Mouse (Mus musculus) liver, postnatal 0 days (tissue): Measurements from ENCODE around the gene Fermt2. TPM values are rescaled to one million over a fixed set of nuclear protein-coding genes. Genes with fewer than 3 reads are reported as not detected.
A peak's percentile ranks its signal among the peaks of the same experiment; 100 is the strongest.

Experiments used
- ATAC-seq: fragments of 200-750 bp; cut with Nextera tagmentation; 2 replicates; pipeline ENCODE4 v1.8.0; 2017; ENCODE audit warnings: mild to moderate bottlenecking, moderate library complexity
- DNase-seq: peaks from one replicate; pipeline ENCODE4 v3.0.0-alpha.2; 2016
- H3K27ac ChIP-seq: fragments of 300-500 bp; sonication (generic); 2 replicates; pipeline ENCODE4 v1.5.1; 2014; ENCODE audit warnings: antibody characterized with exemption, moderate library complexity, mild to moderate bottlenecking, low read depth
- H3K27me3 ChIP-seq: fragments of 300-500 bp; sonication (generic); 2 replicates; pipeline ENCODE4 v1.6.1; 2014; ENCODE audit warnings: low read length, control low read depth, mixed read lengths; ENCODE audit not compliant: insufficient read depth
- H3K36me3 ChIP-seq: fragments of 300-500 bp; sonication (generic); replicated peaks from 2 replicates; pipeline ENCODE4 v1.6.1; 2014; ENCODE audit warnings: mild to moderate bottlenecking, control low read depth, low read length, moderate library complexity, mixed read lengths; ENCODE audit not compliant: insufficient read depth
- H3K4me1 ChIP-seq: fragments of 300-500 bp; sonication (generic); 2 replicates; pipeline ENCODE4 v1.6.1; 2014; ENCODE audit warnings: antibody characterized with exemption, mild to moderate bottlenecking, control low read depth; ENCODE audit not compliant: insufficient read depth
- H3K4me2 ChIP-seq: fragments of 300-500 bp; sonication (generic); 2 replicates; pipeline ENCODE4 v1.6.1; 2014; ENCODE audit warnings: low read depth, mild to moderate bottlenecking, low read length, moderate library complexity, mixed read lengths
- H3K4me3 ChIP-seq: fragments of 300-500 bp; sonication (generic); 2 replicates; pipeline ENCODE4 v1.5.1; 2014; ENCODE audit warnings: low read depth, low read length
- H3K9ac ChIP-seq: fragments of 300-500 bp; sonication (generic); replicated peaks from 2 replicates; pipeline ENCODE4 v1.6.1; 2014; ENCODE audit warnings: mild to moderate bottlenecking, moderate library complexity
- H3K9me3 ChIP-seq: fragments of 300-500 bp; sonication (generic); 2 replicates; pipeline ENCODE4 v1.6.1; 2016; ENCODE audit warnings: mild to moderate bottlenecking, control low read depth, low read length, mixed read lengths
- CTCF ChIP-seq: sonication (generic); IDR thresholded peaks from 2 replicates; pipeline ENCODE4 v1.5.1; 2016; ENCODE audit warnings: antibody characterized with exemption, low read depth
- EP300 ChIP-seq: IDR thresholded peaks from 2 replicates; pipeline ENCODE4 v1.6.1; 2016; ENCODE audit warnings: antibody characterized with exemption, low read depth, mild to moderate bottlenecking
- WGBS: fragments of 180-500 bp; shearing (Covaris S2); extraction: QIAGEN DNeasy Blood & Tissue Kit; methylation state at CpG from one replicate; pipeline ENCODE4 v1.1.7; 2014; ENCODE audit not compliant: insufficient replicate concordance; 5-methylcytosine and 5-hydroxymethylcytosine counted together
- polyA plus RNA-seq: library from polyadenylated mRNA; unstranded; fragments of >200 nt; fragmentation: Nextera tagmentation; extraction: Ambion mirVana; gene quantifications from 2 replicates; pipeline ENCODE4 v1.2.1, GENCODE M21; 2015

Gene Fermt2
- polyA plus RNA-seq, 1 experiment from 2014 or later, result 76.8 TPM

- no peak for TF ChIP-seq CTCF
- TF ChIP-seq EP300, result peak; percentile 50
- 0% methylated on average over 1 of the region's 1 CpGs for WGBS
- ATAC-seq, result peak; percentile 29; the same call in 1 of the 2 replicates
Observed at GRCm38 (mm10) chr14:45456502-45456846, 73.4 kb downstream of the Fermt2 start.

GRCm38 (mm10) chr14:45455651-45456501 lies 74.0 kb downstream of the Fermt2 start:
- no peak for TF ChIP-seq CTCF
- no peak for TF ChIP-seq EP300
- no peak for DNase-seq
- Histone ChIP-seq H3K9ac (no peak overlapping the region), H3K4me3 (no peak overlapping the region), H3K4me2 (no peak overlapping the region), H3K9me3 (no peaks in the 10 kb centered on the region), H3K27ac (peak overlapping the region; percentile 59), H3K27me3 (no peaks in the 10 kb centered on the region), H3K36me3 (peaks cover 10% of the 10 kb centered on the region; the same call in 1 of the 2 replicates), H3K4me1 (peaks cover 19% of the 10 kb centered on the region)
- WGBS, result 55% methylated on average over 12 of the region's 12 CpGs
- ATAC-seq, result no peak

More at GRCm38 (mm10) chr14:45456502-45456846, 73.4 kb downstream of the Fermt2 start:
- Histone ChIP-seq H3K4me2 (no peak overlapping the region), H3K4me3 (no peak overlapping the region), H3K4me1 (peaks cover 19% of the 10 kb centered on the region), H3K27ac (peak overlapping the region; percentile 59), H3K9ac (no peak overlapping the region), H3K9me3 (no peaks in the 10 kb centered on the region), H3K27me3 (no peaks in the 10 kb centered on the region), H3K36me3 (peaks cover 13% of the 10 kb centered on the region; the same call in 1 of the 2 replicates)
- DNase-seq, result no peak

- Histone ChIP-seq H3K9me3 (no peaks in the 10 kb centered on the region), H3K4me1 (peaks cover 19% of the 10 kb centered on the region)
- WGBS, result 67% methylated on average over 5 of the region's 5 CpGs
Observed at GRCm38 (mm10) chr14:45453538-45454233, 76.2 kb downstream of the Fermt2 start.

GRCm38 (mm10) chr14:45452861-45453512 lies 76.9 kb downstream of the Fermt2 start:
- H3K4me2 ChIP-seq, result no peak overlapping the region; the same call in 1 of the 2 replicates
- no peak overlapping the region for H3K4me3 ChIP-seq
- no peaks in the 10 kb centered on the region for H3K36me3 ChIP-seq
- ATAC-seq (peak; percentile 75), DNase-seq (peak; percentile 33)
- H3K9ac ChIP-seq, result no peak overlapping the region
- no peaks in the 10 kb centered on the region for H3K27me3 ChIP-seq
- no peak for TF ChIP-seq CTCF
- TF ChIP-seq EP300, result no peak
- no peaks in the 10 kb centered on the region for H3K9me3 ChIP-seq
- H3K4me1 ChIP-seq, result peaks cover 19% of the 10 kb centered on the region
- peak overlapping the region; percentile 31 for H3K27ac ChIP-seq
- WGBS, result 18% methylated on average over 11 of the region's 11 CpGs

More at GRCm38 (mm10) chr14:45453538-45454233, 76.2 kb downstream of the Fermt2 start:
- ATAC-seq, result no peak
- TF ChIP-seq CTCF (no peak), EP300 (no peak)
- no peak overlapping the region for H3K9ac ChIP-seq
- H3K27me3 ChIP-seq, result no peaks in the 10 kb centered on the region
- no peak overlapping the region for H3K4me3 ChIP-seq
- H3K27ac ChIP-seq, result peak overlapping the region; percentile 31
- no peaks in the 10 kb centered on the region for H3K36me3 ChIP-seq
- DNase-seq, result no peak
- no peak overlapping the region for H3K4me2 ChIP-seq

GRCm38 (mm10) chr14:45452148-45452547 lies 77.8 kb downstream of the Fermt2 start:
- H3K4me1 ChIP-seq, result peaks cover 19% of the 10 kb centered on the region
- DNase-seq, result no peak
- no peak for TF ChIP-seq EP300
- TF ChIP-seq CTCF, result no peak

GRCm38 (mm10) chr14:45451090-45451489 lies 78.8 kb downstream of the Fermt2 start:
- DNase-seq, result no peak
- H3K36me3 ChIP-seq, result no peaks in the 10 kb centered on the region
- no peak overlapping the region for H3K4me3 ChIP-seq
- ATAC-seq, result no peak
- peaks cover 19% of the 10 kb centered on the region for H3K4me1 ChIP-seq
- H3K27ac ChIP-seq, result no peak overlapping the region
- no peak overlapping the region for H3K4me2 ChIP-seq
- no peak for TF ChIP-seq EP300
- TF ChIP-seq CTCF, result no peak
- H3K9me3 ChIP-seq, result no peaks in the 10 kb centered on the region
- no peaks in the 10 kb centered on the region for H3K27me3 ChIP-seq
- 22% methylated on average over 2 of the region's 2 CpGs for WGBS
- no peak overlapping the region for H3K9ac ChIP-seq

More at GRCm38 (mm10) chr14:45452148-45452547, 77.8 kb downstream of the Fermt2 start:
- no peak overlapping the region for H3K4me3 ChIP-seq
- no peak overlapping the region for H3K4me2 ChIP-seq
- ATAC-seq, result no peak
- H3K27ac ChIP-seq, result peak overlapping the region; percentile 62
- no peak overlapping the region for H3K9ac ChIP-seq
- H3K9me3 ChIP-seq, result no peaks in the 10 kb centered on the region
- H3K36me3 ChIP-seq, result no peaks in the 10 kb centered on the region
- WGBS, result 54% methylated on average over 4 of the region's 4 CpGs
- no peaks in the 10 kb centered on the region for H3K27me3 ChIP-seq
